Mouse (Mus musculus): ENCODE measurements around the gene Slc9a3r1. TPM values are rescaled to one million over a fixed set of nuclear protein-coding genes. Genes with fewer than 3 reads are reported as not detected.

The Slc9a3r1 gene
- polyA plus RNA-seq, 1 experiment from 2014 or later = 32.0 TPM

GRCm38 (mm10) chr11:115172825-115173287, 9.7 kb downstream of the Slc9a3r1 start:
- H3K4me1 ChIP-seq (ENCODE audit: control insufficient read depth, insufficient read depth, low read length) = peaks cover 52% of the 10 kb centered on the region
- peaks cover 3% of the 10 kb centered on the region for H3K27me3 ChIP-seq (ENCODE audit: control insufficient read depth, insufficient read depth, low read length)
- no peak for ATAC-seq (ENCODE audit: low FRiP score)
- WGBS = 12% methylated on average over 4 of the region's 4 CpGs
- H3K4me3 ChIP-seq (ENCODE audit: low read depth, low read length) = no peak overlapping the region
- no peaks in the 10 kb centered on the region for H3K36me3 ChIP-seq (ENCODE audit: control insufficient read depth, insufficient read depth, low read length)
- H3K9me3 ChIP-seq (ENCODE audit: control insufficient read depth, low read length) = no peaks in the 10 kb centered on the region
- no peak overlapping the region for H3K27ac ChIP-seq (ENCODE audit: low read depth, low read length)
- peak; percentile 89 for DNase-seq (ENCODE audit: low spot score, missing footprints)
- no peak overlapping the region for H3K4me2 ChIP-seq
- H3K9ac ChIP-seq (ENCODE audit: low read length) = no peak overlapping the region

GRCm38 (mm10) chr11:115173549-115174339, 10.6 kb downstream of the Slc9a3r1 start:
- Histone ChIP-seq H3K4me3 (ENCODE audit: low read depth, low read length) (no peak overlapping the region), H3K27me3 (ENCODE audit: control insufficient read depth, insufficient read depth, low read length) (peaks cover 3% of the 10 kb centered on the region), H3K4me2 (no peak overlapping the region), H3K4me1 (ENCODE audit: control insufficient read depth, insufficient read depth, low read length) (peaks cover 56% of the 10 kb centered on the region), H3K9me3 (ENCODE audit: control insufficient read depth, low read length) (no peaks in the 10 kb centered on the region), H3K36me3 (ENCODE audit: control insufficient read depth, insufficient read depth, low read length) (no peaks in the 10 kb centered on the region), H3K27ac (ENCODE audit: low read depth, low read length) (no peak overlapping the region), H3K9ac (ENCODE audit: low read length) (no peak overlapping the region)
- 10% methylated on average over 16 of the region's 16 CpGs for WGBS
- ATAC-seq (ENCODE audit: low FRiP score) (0 out of 2 replicates have a peak, but pooled peaks have one; percentile 5), DNase-seq (ENCODE audit: low spot score, missing footprints) (peak; percentile 87)

GRCm38 (mm10) chr11:115176399-115177190, 13.5 kb downstream of the Slc9a3r1 start:
- WGBS = 63% methylated on average over 24 of the region's 24 CpGs
- Histone ChIP-seq H3K9ac (ENCODE audit: low read length) (no peak overlapping the region), H3K27ac (ENCODE audit: low read depth, low read length) (no peak overlapping the region), H3K27me3 (ENCODE audit: control insufficient read depth, insufficient read depth, low read length) (peaks cover 3% of the 10 kb centered on the region), H3K4me2 (no peak overlapping the region), H3K4me3 (ENCODE audit: low read depth, low read length) (no peak overlapping the region), H3K9me3 (ENCODE audit: control insufficient read depth, low read length) (no peaks in the 10 kb centered on the region), H3K36me3 (ENCODE audit: control insufficient read depth, insufficient read depth, low read length) (no peaks in the 10 kb centered on the region), H3K4me1 (ENCODE audit: control insufficient read depth, insufficient read depth, low read length) (peaks cover 56% of the 10 kb centered on the region)
- peak; percentile 86 for DNase-seq (ENCODE audit: low spot score, missing footprints)
- no peak for ATAC-seq (ENCODE audit: low FRiP score)

GRCm38 (mm10) chr11:115177559-115178195, 14.5 kb downstream of the Slc9a3r1 start:
- peaks cover 1% of the 10 kb centered on the region for H3K27me3 ChIP-seq (ENCODE audit: control insufficient read depth, insufficient read depth, low read length)
- peak overlapping the region; percentile 25; the same call in 1 of the 2 replicates for H3K27ac ChIP-seq (ENCODE audit: low read depth, low read length)
- H3K36me3 ChIP-seq (ENCODE audit: control insufficient read depth, insufficient read depth, low read length) = no peaks in the 10 kb centered on the region
- no peaks in the 10 kb centered on the region for H3K9me3 ChIP-seq (ENCODE audit: control insufficient read depth, low read length)
- 0 out of 2 replicates have a peak overlapping the region, but pooled peaks have one; percentile 16 for H3K9ac ChIP-seq (ENCODE audit: low read length)
- H3K4me1 ChIP-seq (ENCODE audit: control insufficient read depth, insufficient read depth, low read length) = peaks cover 48% of the 10 kb centered on the region
- peak overlapping the region; percentile 20 for H3K4me2 ChIP-seq
- ATAC-seq (ENCODE audit: low FRiP score) = peak; percentile 65; the same call in 1 of the 2 replicates
- no peak overlapping the region for H3K4me3 ChIP-seq (ENCODE audit: low read depth, low read length)
- WGBS = 25% methylated on average over 10 of the region's 10 CpGs
- DNase-seq (ENCODE audit: low spot score, missing footprints) = no peak

- H3K27ac ChIP-seq (ENCODE audit: low read depth, low read length) = no peak overlapping the region
- peaks cover 38% of the 10 kb centered on the region for H3K4me1 ChIP-seq (ENCODE audit: control insufficient read depth, insufficient read depth, low read length)
- no peaks in the 10 kb centered on the region for H3K9me3 ChIP-seq (ENCODE audit: control insufficient read depth, low read length)
- H3K36me3 ChIP-seq (ENCODE audit: control insufficient read depth, insufficient read depth, low read length) = no peaks in the 10 kb centered on the region
- no peak overlapping the region for H3K9ac ChIP-seq (ENCODE audit: low read length)
- H3K27me3 ChIP-seq (ENCODE audit: control insufficient read depth, insufficient read depth, low read length) = no peaks in the 10 kb centered on the region; the same call in 1 of the 2 replicates
- ATAC-seq (ENCODE audit: low FRiP score) (no peak), DNase-seq (ENCODE audit: low spot score, missing footprints) (no peak)
- no peak overlapping the region for H3K4me3 ChIP-seq (ENCODE audit: low read depth, low read length)
- 76% methylated on average over 2 of the region's 2 CpGs for WGBS
- H3K4me2 ChIP-seq = no peak overlapping the region
Observed at GRCm38 (mm10) chr11:115178766-115179165, 15.6 kb downstream of the Slc9a3r1 start.

GRCm38 (mm10) chr11:115179191-115179590, 16.1 kb downstream of the Slc9a3r1 start:
- H3K4me1 ChIP-seq (ENCODE audit: control insufficient read depth, insufficient read depth, low read length) = peaks cover 34% of the 10 kb centered on the region

GRCm38 (mm10) chr11:115179881-115180280, 16.7 kb downstream of the Slc9a3r1 start:
- H3K36me3 ChIP-seq (ENCODE audit: control insufficient read depth, insufficient read depth, low read length) = no peaks in the 10 kb centered on the region
- DNase-seq (ENCODE audit: low spot score, missing footprints) (no peak), ATAC-seq (ENCODE audit: low FRiP score) (no peak)
- H3K9ac ChIP-seq (ENCODE audit: low read length) = no peak overlapping the region
- H3K9me3 ChIP-seq (ENCODE audit: control insufficient read depth, low read length) = no peaks in the 10 kb centered on the region
- H3K4me1 ChIP-seq (ENCODE audit: control insufficient read depth, insufficient read depth, low read length) = peaks cover 27% of the 10 kb centered on the region
- WGBS = 83% methylated on average over 6 of the region's 6 CpGs
- no peak overlapping the region for H3K4me3 ChIP-seq (ENCODE audit: low read depth, low read length)
- H3K27ac ChIP-seq (ENCODE audit: low read depth, low read length) = no peak overlapping the region
- H3K4me2 ChIP-seq = no peak overlapping the region
- no peaks in the 10 kb centered on the region for H3K27me3 ChIP-seq (ENCODE audit: control insufficient read depth, insufficient read depth, low read length)

More at GRCm38 (mm10) chr11:115179191-115179590, 16.1 kb downstream of the Slc9a3r1 start:
- ATAC-seq (ENCODE audit: low FRiP score) (no peak), DNase-seq (ENCODE audit: low spot score, missing footprints) (no peak)
- Histone ChIP-seq H3K27me3 (ENCODE audit: control insufficient read depth, insufficient read depth, low read length) (no peaks in the 10 kb centered on the region), H3K4me3 (ENCODE audit: low read depth, low read length) (no peak overlapping the region), H3K9me3 (ENCODE audit: control insufficient read depth, low read length) (no peaks in the 10 kb centered on the region), H3K27ac (ENCODE audit: low read depth, low read length) (no peak overlapping the region), H3K9ac (ENCODE audit: low read length) (no peak overlapping the region), H3K36me3 (ENCODE audit: control insufficient read depth, insufficient read depth, low read length) (no peaks in the 10 kb centered on the region), H3K4me2 (no peak overlapping the region)
- WGBS = 76% methylated on average over 6 of the region's 6 CpGs

- no peak overlapping the region for H3K27ac ChIP-seq (ENCODE audit: low read depth, low read length)
- 23% methylated on average over 12 of the region's 12 CpGs for WGBS
- no peak overlapping the region for H3K4me3 ChIP-seq (ENCODE audit: low read depth, low read length)
- no peak overlapping the region for H3K4me2 ChIP-seq
- peaks cover 16% of the 10 kb centered on the region for H3K4me1 ChIP-seq (ENCODE audit: control insufficient read depth, insufficient read depth, low read length)
- no peak overlapping the region for H3K9ac ChIP-seq (ENCODE audit: low read length)
- ATAC-seq (ENCODE audit: low FRiP score) (no peak), DNase-seq (ENCODE audit: low spot score, missing footprints) (peak; percentile 98)
- no peaks in the 10 kb centered on the region for H3K9me3 ChIP-seq (ENCODE audit: control insufficient read depth, low read length)
- H3K36me3 ChIP-seq (ENCODE audit: control insufficient read depth, insufficient read depth, low read length) = no peaks in the 10 kb centered on the region
- no peaks in the 10 kb centered on the region for H3K27me3 ChIP-seq (ENCODE audit: control insufficient read depth, insufficient read depth, low read length)
Observed at GRCm38 (mm10) chr11:115181913-115182638, 18.9 kb downstream of the Slc9a3r1 start.

All from midbrain, embryonic 11.5 days (tissue).